Mouse (Mus musculus): ENCODE results near the gene Rps29.
"Not testable (repeated sequence)": the region's sequence is repeated elsewhere in the genome, so short reads cannot be mapped to it uniquely, and the experiment has no call there.

GRCm38 (mm10) chr12:69158765-69159577 is at the start of gene Rps29:
- not testable (repeated sequence) for TF ChIP-seq CTCF, EP300 (IDR thresholded peaks at IDR 0.05)

All from lung, postnatal 0 days (tissue).